Mouse (Mus musculus) testis, postnatal 10 days (tissue): Measurements from ENCODE around the gene Itpkc.
A peak's percentile ranks its signal among the peaks of the same experiment; 100 is the strongest.

Source experiments
- DNase-seq: peaks from one replicate; pipeline ENCODE4 v3.0.0; 2021; ENCODE audit warnings: low spot score

The Itpkc gene

GRCm38 (mm10) chr7:27192434-27192833 is 36.0 kb downstream of the Itpkc start:
- no peak for DNase-seq

- DNase-seq = no peak
Observed at GRCm38 (mm10) chr7:27189271-27189931, 39.1 kb downstream of the Itpkc start.

GRCm38 (mm10) chr7:27185986-27186385 is 42.5 kb downstream of the Itpkc start:
- no peak for DNase-seq

- DNase-seq = peak; percentile 68
Observed at GRCm38 (mm10) chr7:27184964-27185363, 43.5 kb downstream of the Itpkc start.

GRCm38 (mm10) chr7:27182498-27182897 is 46.0 kb downstream of the Itpkc start:
- no peak for DNase-seq

GRCm38 (mm10) chr7:27180837-27181695 is 47.4 kb downstream of the Itpkc start, which contains the start of the genes Gm21983 and Mia:
Gene Gm21983, minus strand, starts transcription at chr7:27181086.
Gene Mia, minus strand, starts transcription at chr7:27181157.
- no peak for DNase-seq

GRCm38 (mm10) chr7:27180036-27180435 is 48.4 kb downstream of the Itpkc start:
- DNase-seq = peak; percentile 69

GRCm38 (mm10) chr7:27179217-27179918 is 49.1 kb downstream of the Itpkc start:
- DNase-seq = no peak

GRCm38 (mm10) chr7:27178324-27179216 is 49.9 kb downstream of the Itpkc start, which contains the start of gene Rab4b:
Gene Rab4b, minus strand, starts transcription at chr7:27178896.
- peak; percentile 98 for DNase-seq

GRCm38 (mm10) chr7:27177942-27178323 is 50.5 kb downstream of the Itpkc start:
- no peak for DNase-seq

GRCm38 (mm10) chr7:27174896-27175295 is 53.6 kb downstream of the Itpkc start:
- peak; percentile 66 for DNase-seq

GRCm38 (mm10) chr7:27174496-27174895 is 54.0 kb downstream of the Itpkc start:
- DNase-seq = peak; percentile 74

- no peak for DNase-seq
Observed at GRCm38 (mm10) chr7:27170981-27171380, 57.5 kb downstream of the Itpkc start.

GRCm38 (mm10) chr7:27168371-27168770 is 60.1 kb downstream of the Itpkc start:
- no peak for DNase-seq

GRCm38 (mm10) chr7:27167475-27168094 is 60.9 kb downstream of the Itpkc start:
- no peak for DNase-seq

GRCm38 (mm10) chr7:27166614-27167474 is 61.6 kb downstream of the Itpkc start, which contains the start of gene Egln2:
Gene Egln2, minus strand, starts transcription at chr7:27166802.
- peak; percentile 98 for DNase-seq

GRCm38 (mm10) chr7:27166229-27166613 is 62.2 kb downstream of the Itpkc start:
- peak; percentile 93 for DNase-seq

GRCm38 (mm10) chr7:27165696-27166095 is 62.8 kb downstream of the Itpkc start:
- DNase-seq = no peak

- peak; percentile 68 for DNase-seq
Observed at GRCm38 (mm10) chr7:27165007-27165655, 63.3 kb downstream of the Itpkc start.
